Mouse (Mus musculus): ENCODE data around the gene S100a14. TPM values are rescaled to one million over a fixed set of nuclear protein-coding genes. Genes with fewer than 3 reads are reported as not detected.

S100a14 gene
- polyA plus RNA-seq, 1 experiment from 2014 or later = not detected

DNA sequence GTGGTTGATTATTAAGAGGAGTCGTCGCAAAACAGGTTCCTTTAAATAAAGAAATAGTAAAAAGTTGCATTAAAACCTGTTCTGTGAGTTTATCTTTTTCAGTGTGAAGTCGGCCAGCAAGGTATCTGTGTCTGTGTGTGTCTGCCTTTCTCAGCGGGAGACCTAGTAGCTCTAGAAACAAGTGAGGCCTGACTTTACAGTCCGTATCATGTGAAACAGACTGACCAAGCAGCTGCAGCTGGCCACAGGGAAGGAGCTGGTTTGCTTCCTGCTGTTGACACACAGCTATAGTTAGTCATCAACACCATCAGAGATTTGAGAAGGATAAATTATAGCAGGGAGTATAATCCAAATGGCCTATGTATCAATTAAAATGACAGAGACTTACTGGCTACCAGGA is 5.1 kb downstream of the S100a14 start:
- H3K4me1 ChIP-seq (ENCODE audit: control insufficient read depth, insufficient read depth, low read length) = no peaks in the 10 kb centered on the region
- H3K27ac ChIP-seq (ENCODE audit: low read depth, low read length) = no peak overlapping the region
- no peak overlapping the region for H3K9ac ChIP-seq (ENCODE audit: low read depth, low read length)
- WGBS (ENCODE audit: insufficient replicate concordance) = 59% methylated on average over 5 of the region's 5 CpGs
- H3K4me2 ChIP-seq = no peak overlapping the region
- H3K27me3 ChIP-seq (ENCODE audit: control insufficient read depth, insufficient read depth, low read length) = no peaks in the 10 kb centered on the region
- ATAC-seq (replicated peaks; ENCODE audit: insufficient number of reproducible peaks, low FRiP score, low TSS enrichment) = no peak
- H3K9me3 ChIP-seq (replicated peaks; ENCODE audit: control insufficient read depth, low read length) = no peaks in the 10 kb centered on the region
- H3K4me3 ChIP-seq (ENCODE audit: low read depth, low read length) = no peak overlapping the region
- H3K36me3 ChIP-seq (ENCODE audit: control insufficient read depth, insufficient read depth, low read length) = no peaks in the 10 kb centered on the region

DNA sequence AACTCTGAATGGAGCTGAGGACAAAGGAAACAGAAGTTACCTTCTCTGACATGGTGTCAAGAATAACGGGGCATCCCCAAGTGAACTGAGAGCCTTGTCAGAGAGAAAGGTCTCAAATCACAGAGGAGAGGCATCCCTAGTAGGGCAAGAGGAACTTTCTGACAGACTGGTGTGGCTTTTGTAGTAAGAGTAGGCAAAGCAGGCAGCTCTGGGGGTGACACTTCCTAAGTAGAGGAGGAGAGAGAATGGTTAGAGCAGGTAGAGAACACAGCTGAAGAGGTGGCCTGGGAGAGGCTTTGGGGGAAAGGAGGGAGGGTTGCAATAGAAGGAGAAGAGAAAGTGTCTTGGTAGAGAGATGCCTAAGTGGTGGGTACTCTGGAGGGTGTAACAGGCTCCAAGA is 8.8 kb downstream of the S100a14 start:
- no peak for ATAC-seq (replicated peaks; ENCODE audit: insufficient number of reproducible peaks, low FRiP score, low TSS enrichment)
- no peak overlapping the region for H3K4me2 ChIP-seq
- 60% methylated on average over 1 of the region's 1 CpGs for WGBS (ENCODE audit: insufficient replicate concordance)
- no peak overlapping the region for H3K4me3 ChIP-seq (ENCODE audit: low read depth, low read length)
- H3K9me3 ChIP-seq (replicated peaks; ENCODE audit: control insufficient read depth, low read length) = no peaks in the 10 kb centered on the region
- no peak overlapping the region for H3K27ac ChIP-seq (ENCODE audit: low read depth, low read length)
- H3K9ac ChIP-seq (ENCODE audit: low read depth, low read length) = no peak overlapping the region
- no peaks in the 10 kb centered on the region for H3K27me3 ChIP-seq (ENCODE audit: control insufficient read depth, insufficient read depth, low read length)
- no peaks in the 10 kb centered on the region for H3K36me3 ChIP-seq (ENCODE audit: control insufficient read depth, insufficient read depth, low read length)
- H3K4me1 ChIP-seq (ENCODE audit: control insufficient read depth, insufficient read depth, low read length) = no peaks in the 10 kb centered on the region

DNA sequence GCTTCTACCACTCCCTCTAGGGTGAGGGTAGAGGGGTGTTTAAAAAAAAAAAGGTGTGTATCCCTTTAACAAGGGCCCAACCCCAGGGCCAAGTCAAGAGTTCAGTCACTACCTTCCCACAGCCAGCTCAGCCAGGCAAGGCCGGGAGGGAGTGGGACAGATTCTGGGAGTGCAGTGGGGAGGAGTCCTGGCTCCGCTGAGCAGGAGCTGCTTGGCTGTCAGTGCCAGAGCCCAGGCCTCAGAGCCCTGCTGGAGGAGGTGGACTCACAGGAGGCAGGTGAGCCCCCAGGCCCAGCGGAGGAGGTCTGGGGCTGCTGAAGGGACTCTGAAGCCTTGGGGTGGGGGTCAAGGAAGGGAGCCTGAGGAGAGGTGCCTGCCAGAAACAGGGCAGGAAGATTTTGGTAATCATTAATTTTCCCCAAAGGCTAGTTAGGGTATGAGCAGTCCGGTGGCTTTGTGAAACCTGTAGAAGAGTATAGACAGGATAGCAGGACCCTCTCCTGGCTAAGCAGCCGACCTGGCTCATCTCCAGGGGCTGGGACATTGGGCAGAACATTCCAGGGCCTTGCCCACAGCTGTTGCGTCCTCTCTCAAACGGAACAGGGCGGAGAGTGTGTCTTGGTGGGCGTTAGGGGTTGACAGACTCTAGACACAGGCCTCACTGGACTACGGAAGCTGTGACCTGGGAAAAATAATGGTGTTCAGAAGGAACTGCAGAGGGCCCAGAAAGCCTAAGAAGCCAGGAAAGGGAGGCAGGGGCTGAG is 10.7 kb downstream of the S100a14 start, which contains the start of gene S100a16:
S100a16 (plus strand) TSS at position 114 of the 764 bp plus-strand sequence.
- Histone ChIP-seq H3K4me1 (ENCODE audit: control insufficient read depth, insufficient read depth, low read length) (no peaks in the 10 kb centered on the region; the same call in 1 of the 2 replicates), H3K9ac (ENCODE audit: low read depth, low read length) (no peak within 1 kb of the TSS), H3K4me2 (no peak within 1 kb of the TSS; the same call in 1 of the 2 replicates), H3K27ac (ENCODE audit: low read depth, low read length) (no peak within 1 kb of the TSS), H3K36me3 (ENCODE audit: control insufficient read depth, insufficient read depth, low read length) (no peaks in the 10 kb centered on the region), H3K9me3 (replicated peaks; ENCODE audit: control insufficient read depth, low read length) (no peaks in the 10 kb centered on the region), H3K27me3 (ENCODE audit: control insufficient read depth, insufficient read depth, low read length) (no peaks in the 10 kb centered on the region), H3K4me3 (ENCODE audit: low read depth, low read length) (no peak within 1 kb of the TSS)
- ATAC-seq (replicated peaks; ENCODE audit: insufficient number of reproducible peaks, low FRiP score, low TSS enrichment) = 0 out of 2 replicates have a peak, but pooled peaks have one; percentile 5
- WGBS (ENCODE audit: insufficient replicate concordance) = 38% methylated on average over 10 of the region's 10 CpGs

DNA sequence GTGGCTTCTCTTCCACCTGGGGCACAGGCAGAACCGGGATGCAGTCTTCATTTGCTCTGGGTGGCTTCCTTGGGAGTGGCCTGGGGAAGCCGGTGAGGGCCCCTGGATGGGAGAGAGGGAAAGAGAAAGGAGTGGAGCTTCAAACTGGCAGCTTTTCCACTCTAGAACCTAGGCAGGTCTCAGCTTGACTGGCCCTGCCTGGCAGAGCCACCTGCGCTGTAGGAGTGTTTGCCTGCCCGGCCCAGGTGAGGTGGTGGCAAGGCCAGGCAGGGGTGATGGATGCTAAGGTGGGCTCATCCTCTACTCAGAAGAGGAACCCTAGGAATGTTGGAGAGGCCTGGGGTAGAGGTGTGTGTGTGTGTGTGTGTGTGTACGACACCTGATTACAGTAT is 11.2 kb downstream of the S100a14 start:
- no peaks in the 10 kb centered on the region; the same call in 1 of the 2 replicates for H3K4me1 ChIP-seq (ENCODE audit: control insufficient read depth, insufficient read depth, low read length)
- no peak overlapping the region for H3K27ac ChIP-seq (ENCODE audit: low read depth, low read length)
- no peaks in the 10 kb centered on the region for H3K27me3 ChIP-seq (ENCODE audit: control insufficient read depth, insufficient read depth, low read length)
- H3K4me2 ChIP-seq = no peak overlapping the region
- no peak overlapping the region for H3K4me3 ChIP-seq (ENCODE audit: low read depth, low read length)
- 67% methylated on average over 5 of the region's 5 CpGs for WGBS (ENCODE audit: insufficient replicate concordance)
- no peak for ATAC-seq (replicated peaks; ENCODE audit: insufficient number of reproducible peaks, low FRiP score, low TSS enrichment)
- no peaks in the 10 kb centered on the region for H3K9me3 ChIP-seq (replicated peaks; ENCODE audit: control insufficient read depth, low read length)
- H3K9ac ChIP-seq (ENCODE audit: low read depth, low read length) = no peak overlapping the region
- no peaks in the 10 kb centered on the region for H3K36me3 ChIP-seq (ENCODE audit: control insufficient read depth, insufficient read depth, low read length)

DNA sequence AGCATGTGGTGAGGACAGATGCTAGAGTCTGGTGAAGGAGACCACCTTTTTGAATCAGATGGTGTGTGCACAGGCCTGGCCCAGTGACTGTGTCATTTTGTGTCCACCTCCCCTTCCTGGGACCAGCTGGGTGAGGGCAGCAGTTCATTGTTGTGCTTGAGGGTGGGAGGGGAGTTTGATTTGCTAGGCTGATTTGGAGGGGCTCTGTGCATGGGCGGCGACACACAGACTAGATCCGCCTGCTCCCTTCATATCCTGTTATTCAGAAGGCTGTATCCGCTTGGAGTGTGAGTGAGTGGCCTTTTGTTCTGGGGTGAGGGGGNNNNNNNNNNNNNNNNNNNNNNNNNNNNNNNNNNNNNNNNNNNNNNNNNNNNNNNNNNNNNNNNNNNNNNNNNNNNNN is 14.2 kb downstream of the S100a14 start:
- H3K9me3 ChIP-seq (replicated peaks; ENCODE audit: control insufficient read depth, low read length) = no peaks in the 10 kb centered on the region
- H3K4me3 ChIP-seq (ENCODE audit: low read depth, low read length) = no peak overlapping the region
- H3K4me2 ChIP-seq = no peak overlapping the region
- WGBS (ENCODE audit: insufficient replicate concordance) = 53% methylated on average over 4 of the region's 4 CpGs
- H3K27ac ChIP-seq (ENCODE audit: low read depth, low read length) = 0 out of 2 replicates have a peak overlapping the region, but pooled peaks have one; percentile 5
- ATAC-seq (replicated peaks; ENCODE audit: insufficient number of reproducible peaks, low FRiP score, low TSS enrichment) = no peak
- H3K27me3 ChIP-seq (ENCODE audit: control insufficient read depth, insufficient read depth, low read length) = no peaks in the 10 kb centered on the region
- no peaks in the 10 kb centered on the region for H3K36me3 ChIP-seq (ENCODE audit: control insufficient read depth, insufficient read depth, low read length)
- no peaks in the 10 kb centered on the region; the same call in 1 of the 2 replicates for H3K4me1 ChIP-seq (ENCODE audit: control insufficient read depth, insufficient read depth, low read length)
- no peak overlapping the region for H3K9ac ChIP-seq (ENCODE audit: low read depth, low read length)

DNA sequence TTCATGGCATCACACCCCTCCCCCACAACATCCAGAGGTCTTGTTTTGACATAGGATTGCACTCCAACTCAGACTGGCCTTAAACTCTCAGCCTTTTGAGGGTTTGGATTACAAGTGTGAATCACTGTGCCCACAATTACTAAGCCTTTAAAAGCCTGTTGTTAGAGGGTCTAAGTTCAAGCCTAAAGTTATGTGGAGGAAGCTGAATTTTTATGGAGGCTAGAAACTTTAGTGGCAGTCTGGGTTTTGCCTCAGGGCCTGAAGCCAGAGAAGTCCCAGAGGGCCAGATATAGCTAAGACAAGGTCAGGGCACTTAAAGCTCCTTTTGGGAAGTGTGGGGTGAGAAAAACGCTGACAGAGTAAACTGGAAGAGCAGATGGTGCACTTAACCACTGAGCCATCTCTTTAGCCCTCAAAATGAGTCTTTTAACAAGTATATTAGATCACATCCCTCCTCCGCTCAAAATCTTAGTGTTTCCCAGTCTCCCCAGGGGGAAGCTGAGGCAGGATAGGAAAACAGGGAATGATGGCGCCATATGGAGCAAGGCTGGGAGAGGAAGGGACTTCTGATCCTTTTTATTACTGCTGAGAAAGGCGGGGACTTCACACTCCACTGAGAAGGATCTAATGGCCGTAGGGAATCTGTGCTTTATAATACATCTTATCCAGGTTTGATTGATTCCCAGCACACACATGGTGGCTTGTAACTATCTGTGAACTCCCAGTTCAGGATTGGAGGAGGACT is 23.2 kb downstream of the S100a14 start:
- no peak overlapping the region for H3K27ac ChIP-seq (ENCODE audit: low read depth, low read length)
- H3K4me1 ChIP-seq (ENCODE audit: control insufficient read depth, insufficient read depth, low read length) = peaks cover 2% of the 10 kb centered on the region; the same call in 1 of the 2 replicates
- H3K4me3 ChIP-seq (ENCODE audit: low read depth, low read length) = no peak overlapping the region
- H3K27me3 ChIP-seq (ENCODE audit: control insufficient read depth, insufficient read depth, low read length) = no peaks in the 10 kb centered on the region
- H3K9me3 ChIP-seq (replicated peaks; ENCODE audit: control insufficient read depth, low read length) = no peaks in the 10 kb centered on the region
- H3K4me2 ChIP-seq = no peak overlapping the region
- no peak overlapping the region for H3K9ac ChIP-seq (ENCODE audit: low read depth, low read length)
- no peaks in the 10 kb centered on the region for H3K36me3 ChIP-seq (ENCODE audit: control insufficient read depth, insufficient read depth, low read length)
- no peak for ATAC-seq (replicated peaks; ENCODE audit: insufficient number of reproducible peaks, low FRiP score, low TSS enrichment)
- 47% methylated on average over 5 of the region's 5 CpGs for WGBS (ENCODE audit: insufficient replicate concordance)

DNA sequence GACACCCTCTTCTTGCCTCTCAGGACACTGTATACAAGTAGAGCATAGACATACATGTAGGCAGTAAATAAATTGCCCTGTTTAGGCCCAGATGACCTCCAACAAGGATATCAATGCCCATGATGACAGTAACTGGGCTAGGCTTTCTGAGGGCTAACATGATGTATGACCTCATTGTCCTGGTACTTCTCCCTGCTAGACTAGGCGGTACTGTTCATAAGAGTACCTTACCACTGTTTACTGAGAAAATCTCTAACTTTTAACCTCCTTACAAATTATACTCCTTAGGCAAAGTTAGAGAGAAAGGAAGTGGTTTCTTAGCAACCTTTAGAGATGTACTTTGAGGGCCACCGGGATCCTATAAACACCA is 23.8 kb downstream of the S100a14 start:
- H3K27me3 ChIP-seq (ENCODE audit: control insufficient read depth, insufficient read depth, low read length) = no peaks in the 10 kb centered on the region
- no peak overlapping the region for H3K9ac ChIP-seq (ENCODE audit: low read depth, low read length)
- H3K27ac ChIP-seq (ENCODE audit: low read depth, low read length) = no peak overlapping the region
- 91% methylated on average over 2 of the region's 2 CpGs for WGBS (ENCODE audit: insufficient replicate concordance)
- H3K4me3 ChIP-seq (ENCODE audit: low read depth, low read length) = no peak overlapping the region
- no peaks in the 10 kb centered on the region for H3K36me3 ChIP-seq (ENCODE audit: control insufficient read depth, insufficient read depth, low read length)
- H3K4me2 ChIP-seq = no peak overlapping the region
- peaks cover 2% of the 10 kb centered on the region; the same call in 1 of the 2 replicates for H3K4me1 ChIP-seq (ENCODE audit: control insufficient read depth, insufficient read depth, low read length)
- no peak for ATAC-seq (replicated peaks; ENCODE audit: insufficient number of reproducible peaks, low FRiP score, low TSS enrichment)
- no peaks in the 10 kb centered on the region for H3K9me3 ChIP-seq (replicated peaks; ENCODE audit: control insufficient read depth, low read length)

DNA sequence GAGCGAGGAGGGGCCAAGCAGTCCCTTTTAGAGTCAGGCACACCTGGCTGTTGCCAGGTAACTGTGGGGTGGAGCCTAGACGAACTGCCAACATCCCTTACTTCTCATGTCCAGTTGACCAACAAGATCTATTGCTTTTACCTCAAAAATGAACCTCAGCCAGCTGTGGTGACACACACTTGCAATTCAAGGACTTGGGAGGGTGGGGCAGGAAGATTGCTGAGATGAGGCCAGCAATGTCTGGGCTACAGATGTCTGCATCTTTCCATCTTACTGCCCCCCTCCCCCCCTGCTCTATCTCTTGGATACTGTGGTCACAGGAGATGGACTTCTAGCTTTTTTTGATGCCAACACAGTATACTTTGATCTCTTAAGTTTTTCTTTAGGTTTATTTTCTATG is 25.6 kb downstream of the S100a14 start:
- no peak overlapping the region for H3K4me3 ChIP-seq (ENCODE audit: low read depth, low read length)
- no peak overlapping the region for H3K4me2 ChIP-seq
- ATAC-seq (replicated peaks; ENCODE audit: insufficient number of reproducible peaks, low FRiP score, low TSS enrichment) = no peak
- H3K36me3 ChIP-seq (ENCODE audit: control insufficient read depth, insufficient read depth, low read length) = no peaks in the 10 kb centered on the region
- H3K9ac ChIP-seq (ENCODE audit: low read depth, low read length) = no peak overlapping the region
- WGBS (ENCODE audit: insufficient replicate concordance) = 76% methylated on average over 2 of the region's 2 CpGs
- H3K4me1 ChIP-seq (ENCODE audit: control insufficient read depth, insufficient read depth, low read length) = peaks cover 2% of the 10 kb centered on the region; the same call in 1 of the 2 replicates
- no peaks in the 10 kb centered on the region for H3K27me3 ChIP-seq (ENCODE audit: control insufficient read depth, insufficient read depth, low read length)
- no peaks in the 10 kb centered on the region for H3K9me3 ChIP-seq (replicated peaks; ENCODE audit: control insufficient read depth, low read length)
- no peak overlapping the region for H3K27ac ChIP-seq (ENCODE audit: low read depth, low read length)
